Comparison of ENCODE assay signal across 7 mouse cellular contexts in genomic region chr19:45815831-45816405, GRCm38 (mm10). TPM values are rescaled to one million over a fixed set of nuclear protein-coding genes. Genes with fewer than 3 reads are reported as not detected.
DNase-seq lines count a peak whose midpoint lies in the region; ATAC-seq and TF ChIP-seq lines count a peak whose summit lies in the region.

Kcnip2 (minus strand) TSS chr19:45816061.

- peak; percentile 32 for TF ChIP-seq CTCF in E14TG2a.4 (conservative IDR thresholded peaks at IDR 0.05; ENCODE audit: low read length)
- TF ChIP-seq CTCF in brain, embryonic 14.5 days (IDR thresholded peaks at IDR 0.05; ENCODE audit: borderline replicate concordance, extremely low read depth, insufficient read depth, insufficient read length), result peak; percentile 61
- TF ChIP-seq CTCF in kidney, postnatal 0 days (IDR thresholded peaks at IDR 0.05; ENCODE audit: low read depth), result peak; percentile 47

- peak within 1 kb of the TSS; percentile 80 for H3K4me3 ChIP-seq in E14TG2a.4 (replicated peaks; ENCODE audit: low read length)
- H3K4me3 ChIP-seq in heart, embryonic 12.5 days, result peak within 1 kb of the TSS; percentile 47
- peak within 1 kb of the TSS; percentile 36 for H3K4me3 ChIP-seq in kidney, postnatal 0 days (replicated peaks; ENCODE audit: low read depth, low read length)
- H3K4me3 ChIP-seq in liver, embryonic 11.5 days (ENCODE audit: low read depth, low read length), result peak within 1 kb of the TSS; percentile 40

- no peaks in the 10 kb centered on the region for H3K9me3 ChIP-seq in E14TG2a.4 (ENCODE audit: low read length)
- no peaks in the 10 kb centered on the region for H3K9me3 ChIP-seq in heart, embryonic 12.5 days (replicated peaks)
- no peaks in the 10 kb centered on the region for H3K9me3 ChIP-seq in kidney, postnatal 0 days (replicated peaks; ENCODE audit: low read length)
- H3K9me3 ChIP-seq in liver, embryonic 11.5 days (ENCODE audit: control insufficient read depth, low read length), result no peaks in the 10 kb centered on the region

- H3K9ac ChIP-seq in heart, embryonic 12.5 days, result peak within 1 kb of the TSS; percentile 36
- peak within 1 kb of the TSS; percentile 2; the same call in 1 of the 2 replicates for H3K9ac ChIP-seq in kidney, postnatal 0 days (ENCODE audit: low read depth, low read length)
- H3K9ac ChIP-seq in liver, embryonic 11.5 days (ENCODE audit: low read depth, low read length), result no peak within 1 kb of the TSS

- H3K4me1 ChIP-seq in E14TG2a.4 (replicated peaks; ENCODE audit: low read depth, low read length), result peaks cover 92% of the 10 kb centered on the region
- H3K4me1 ChIP-seq in heart, embryonic 12.5 days (replicated peaks), result peaks cover 26% of the 10 kb centered on the region
- peaks cover 36% of the 10 kb centered on the region for H3K4me1 ChIP-seq in kidney, postnatal 0 days (replicated peaks; ENCODE audit: insufficient read depth, low read length)
- peaks cover 16% of the 10 kb centered on the region for H3K4me1 ChIP-seq in liver, embryonic 11.5 days (replicated peaks; ENCODE audit: control insufficient read depth, insufficient read depth, low read length)

- TF ChIP-seq POLR2A in brain, embryonic 14.5 days (IDR thresholded peaks at IDR 0.05; ENCODE audit: borderline replicate concordance, extremely low read depth, insufficient read depth, insufficient read length, poor library complexity, severe bottlenecking), result no peak

- no peak within 1 kb of the TSS for H3K27ac ChIP-seq in heart, embryonic 12.5 days (ENCODE audit: poor library complexity, severe bottlenecking)
- peak within 1 kb of the TSS; percentile 54 for H3K27ac ChIP-seq in kidney, postnatal 0 days
- H3K27ac ChIP-seq in liver, embryonic 11.5 days (ENCODE audit: low read depth, low read length), result no peak within 1 kb of the TSS

- DNase-seq in brain, embryonic 14.5 days (ENCODE audit: low read depth), result peak; percentile 70
- peak; percentile 72 for DNase-seq in kidney, postnatal 0 days (ENCODE audit: low spot score)
- DNase-seq in liver, embryonic 11.5 days (ENCODE audit: low spot score), result peak; percentile 41
- peak; percentile 69 for DNase-seq in retina, embryonic 14.5 days (ENCODE audit: low spot score)
- no peak for DNase-seq in urinary bladder, postnatal 36 days (ENCODE audit: low spot score in 2 of 2)

- WGBS in heart, embryonic 12.5 days, result 0% methylated on average over 25 of the region's 29 CpGs
- under 1% methylated on average over 28 of the region's 29 CpGs for WGBS in kidney, postnatal 0 days
- WGBS in liver, embryonic 11.5 days, result 2% methylated on average over 26 of the region's 29 CpGs

- peaks cover 6% of the 10 kb centered on the region; the same call in 1 of the 2 replicates for H3K27me3 ChIP-seq in E14TG2a.4 (ENCODE audit: insufficient read depth, low read length)
- peaks cover 22% of the 10 kb centered on the region for H3K27me3 ChIP-seq in heart, embryonic 12.5 days (replicated peaks)
- H3K27me3 ChIP-seq in kidney, postnatal 0 days (ENCODE audit: insufficient read depth, low read length), result no peaks in the 10 kb centered on the region
- peaks cover 30% of the 10 kb centered on the region for H3K27me3 ChIP-seq in liver, embryonic 11.5 days (replicated peaks; ENCODE audit: control insufficient read depth, insufficient read depth, low read length)

- H3K36me3 ChIP-seq in E14TG2a.4 (ENCODE audit: insufficient read depth, low read length), result peaks cover 8% of the 10 kb centered on the region; the same call in 1 of the 2 replicates
- H3K36me3 ChIP-seq in heart, embryonic 12.5 days, result 0 out of 2 replicates have a peak, but pooled peaks cover 9% of the 10 kb centered on the region
- no peaks in the 10 kb centered on the region for H3K36me3 ChIP-seq in kidney, postnatal 0 days (ENCODE audit: insufficient read depth, low read length)
- no peaks in the 10 kb centered on the region for H3K36me3 ChIP-seq in liver, embryonic 11.5 days (ENCODE audit: control insufficient read depth, insufficient read depth, low read length)

- ATAC-seq in heart, embryonic 12.5 days (ENCODE audit: insufficient number of reproducible peaks, low FRiP score), result peak; percentile 24; the same call in 1 of the 2 replicates
- peak; percentile 53; the same call in 1 of the 2 replicates for ATAC-seq in kidney, postnatal 0 days (replicated peaks; ENCODE audit: low FRiP score, low read depth)
- no peak for ATAC-seq in liver, embryonic 11.5 days (replicated peaks; ENCODE audit: low FRiP score)

- peak within 1 kb of the TSS; percentile 87 for H3K4me2 ChIP-seq in heart, embryonic 12.5 days
- H3K4me2 ChIP-seq in kidney, postnatal 0 days (ENCODE audit: low read length), result peak within 1 kb of the TSS; percentile 82
- H3K4me2 ChIP-seq in liver, embryonic 11.5 days, result peak within 1 kb of the TSS; percentile 72

RNA-seq across cellular contexts. Expression of gene Kcnip2, which starts in this region (rescaled TPM):
- 9.0 and 10.2 TPM in 2 replicates for polyA plus RNA-seq in brain, embryonic 14.5 days (2012; rRNA removed)
- 0.36 and 0.56 TPM in 2 replicates for polyA plus RNA-seq in heart, embryonic 12.5 days (2016; fragmentation: Nextera tagmentation; extraction: Ambion mirVana)
- polyA plus RNA-seq in kidney, postnatal 0 days (2015; fragmentation: Nextera tagmentation; extraction: Ambion mirVana), result 1.5 and 1.6 TPM in 2 replicates
- 1.2 and 1.8 TPM in 2 replicates for polyA plus RNA-seq in liver, embryonic 11.5 days (2014; fragmentation: Nextera tagmentation; extraction: Ambion mirVana)

Comparison
In these comparisons a context has a peak if more than half of its experiments do, and no peak if none do; other contexts are left out.
1. Peak in ATAC-seq, H3K4me3 ChIP-seq, H3K9ac ChIP-seq and H3K4me2 ChIP-seq in heart, embryonic 12.5 days; RNA of the gene not detected or under 1 TPM.
2. DNase-seq: peak in brain, embryonic 14.5 days (single experiment), kidney, postnatal 0 days (single experiment), liver, embryonic 11.5 days (single experiment) and retina, embryonic 14.5 days (single experiment); none in urinary bladder, postnatal 36 days (0 of 2).
3. Peak in every context shown above with its lines, with median percentiles within 50 percentile points of each other: H3K4me3 ChIP-seq, CTCF ChIP-seq and H3K4me2 ChIP-seq.